Mouse (Mus musculus) hindbrain, embryonic 12.5 days (tissue): ENCODE data around the gene Shisa6. TPM values are rescaled to one million over a fixed set of nuclear protein-coding genes. Genes with fewer than 3 reads are reported as not detected.

Experiments used
- ATAC-seq: fragments of 200-750 bp; cut with Nextera tagmentation; 2 replicates; pipeline ENCODE4 v1.8.0; 2017; ENCODE audit warnings: moderate TSS enrichment; ENCODE audit not compliant: low FRiP score
- H3K27ac ChIP-seq: fragments of 300-500 bp; sonication (generic); 2 replicates; pipeline ENCODE4 v1.5.1; 2016; ENCODE audit warnings: mild to moderate bottlenecking
- H3K27me3 ChIP-seq: fragments of 300-500 bp; sonication (generic); 2 replicates; pipeline ENCODE4 v1.6.1; 2016; ENCODE audit warnings: mild to moderate bottlenecking
- H3K36me3 ChIP-seq: fragments of 300-500 bp; sonication (generic); 2 replicates; pipeline ENCODE4 v1.6.1; 2016; ENCODE audit warnings: mild to moderate bottlenecking
- H3K4me1 ChIP-seq: fragments of 300-500 bp; sonication (generic); 2 replicates; pipeline ENCODE4 v1.6.1; 2016
- H3K4me2 ChIP-seq: fragments of 300-500 bp; sonication (generic); replicated peaks from 2 replicates; pipeline ENCODE4 v1.6.1; 2016; ENCODE audit warnings: mild to moderate bottlenecking
- H3K4me3 ChIP-seq: fragments of 300-500 bp; sonication (generic); 2 replicates; pipeline ENCODE4 v1.5.1; 2016; ENCODE audit warnings: mild to moderate bottlenecking
- H3K9ac ChIP-seq: fragments of 300-500 bp; sonication (generic); 2 replicates; pipeline ENCODE4 v1.6.1; 2016; ENCODE audit warnings: mild to moderate bottlenecking, moderate library complexity
- H3K9me3 ChIP-seq: fragments of 300-500 bp; sonication (generic); replicated peaks from 2 replicates; pipeline ENCODE4 v1.6.1; 2016; ENCODE audit warnings: mild to moderate bottlenecking
- WGBS: fragments of 180-500 bp; shearing (Covaris S2); methylation state at CpG from one replicate; pipeline ENCODE4 v1.1.7; 2016; 5-methylcytosine and 5-hydroxymethylcytosine counted together
- polyA plus RNA-seq: library from polyadenylated mRNA; unstranded; fragments of >200 nt; fragmentation: Nextera tagmentation; extraction: Ambion mirVana; gene quantifications from 2 replicates; pipeline ENCODE4 v1.2.1, GENCODE M21; 2016

Shisa6 gene
- polyA plus RNA-seq, 1 experiment from 2014 or later = 2.7 TPM

DNA sequence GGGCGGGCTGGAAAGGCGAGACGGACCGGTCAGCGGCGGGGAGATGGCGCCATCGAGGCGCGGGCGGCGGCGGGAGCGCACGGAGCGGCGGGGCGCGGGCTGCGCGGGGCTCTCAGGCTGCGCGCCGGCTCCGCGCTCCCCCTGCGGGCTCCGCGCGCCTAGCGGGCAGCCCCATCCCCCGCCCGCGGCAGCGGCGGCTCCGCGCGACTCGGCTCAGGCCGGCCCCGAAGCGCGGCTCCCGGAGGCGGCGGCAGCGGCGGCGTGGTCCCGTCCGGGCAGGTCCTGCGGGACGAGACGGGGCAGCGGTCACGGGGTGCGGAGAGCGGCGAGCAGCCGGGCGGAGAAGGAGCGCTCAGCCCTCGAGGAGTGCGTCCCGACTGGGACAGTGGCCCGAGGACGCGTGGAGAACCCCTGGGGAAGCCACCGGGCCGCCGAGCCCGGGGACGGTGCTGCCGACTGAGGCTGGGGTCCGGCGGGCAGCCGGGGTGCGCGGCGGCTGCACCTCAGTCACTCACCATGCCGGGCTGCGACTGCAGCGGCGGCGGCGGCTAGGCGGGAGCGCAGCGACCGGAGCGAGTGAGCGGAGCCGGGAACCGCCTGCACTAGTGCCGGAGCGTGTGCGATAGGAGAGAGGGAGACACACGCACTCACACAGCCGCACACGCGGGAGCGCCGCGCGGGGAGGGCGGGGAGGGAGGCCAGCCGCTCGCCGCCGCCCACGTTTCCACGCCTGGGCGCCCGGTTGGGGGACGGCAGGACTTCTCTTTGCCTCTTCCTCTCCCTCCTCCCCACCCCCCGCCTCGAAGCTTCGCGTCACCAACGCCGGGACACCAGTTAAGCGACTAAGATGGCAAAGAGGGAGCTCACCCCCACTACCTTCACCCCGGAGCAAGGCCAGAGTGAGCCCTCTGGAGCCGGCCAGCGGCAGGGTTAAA lies 549 bp upstream of the Shisa6 start:
- WGBS = under 1% methylated on average over 53 of the region's 126 CpGs
- Histone ChIP-seq H3K9ac (peak overlapping the region; percentile 71), H3K36me3 (no peaks in the 10 kb centered on the region), H3K4me3 (peak overlapping the region; percentile 68), H3K4me2 (peak overlapping the region; percentile 91), H3K9me3 (no peaks in the 10 kb centered on the region), H3K27me3 (peaks cover 64% of the 10 kb centered on the region), H3K27ac (peak overlapping the region; percentile 71), H3K4me1 (peaks cover 19% of the 10 kb centered on the region)
- peak; percentile 84 for ATAC-seq

DNA sequence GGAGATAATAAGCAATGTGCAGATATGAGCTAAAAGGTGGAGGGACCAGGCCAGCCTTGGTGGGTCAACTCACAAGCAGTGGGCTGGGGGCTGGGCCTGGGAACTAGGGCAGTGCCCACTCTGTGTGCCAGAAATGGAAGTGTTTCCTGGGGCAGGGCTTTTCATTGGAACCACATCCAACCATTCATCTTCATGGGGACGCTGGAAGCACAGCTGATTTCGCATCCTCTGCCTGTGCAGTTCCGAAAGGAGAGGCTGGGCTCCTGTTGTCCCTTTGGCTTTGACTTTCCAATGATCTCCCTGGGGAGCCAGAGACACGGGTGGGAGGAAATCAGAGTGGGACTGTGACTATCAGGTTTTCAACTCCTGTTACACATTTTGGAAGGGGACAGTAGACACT lies 1.5 kb downstream of the Shisa6 start:
- H3K4me1 ChIP-seq = peaks cover 19% of the 10 kb centered on the region
- no peak overlapping the region for H3K9ac ChIP-seq
- H3K27me3 ChIP-seq = peaks cover 62% of the 10 kb centered on the region
- WGBS = 44% methylated on average over 4 of the region's 4 CpGs
- no peak for ATAC-seq
- H3K36me3 ChIP-seq = no peaks in the 10 kb centered on the region
- H3K4me3 ChIP-seq = peak overlapping the region; percentile 68; the same call in 1 of the 2 replicates
- peak overlapping the region; percentile 91 for H3K4me2 ChIP-seq
- no peaks in the 10 kb centered on the region for H3K9me3 ChIP-seq
- H3K27ac ChIP-seq = no peak overlapping the region

DNA sequence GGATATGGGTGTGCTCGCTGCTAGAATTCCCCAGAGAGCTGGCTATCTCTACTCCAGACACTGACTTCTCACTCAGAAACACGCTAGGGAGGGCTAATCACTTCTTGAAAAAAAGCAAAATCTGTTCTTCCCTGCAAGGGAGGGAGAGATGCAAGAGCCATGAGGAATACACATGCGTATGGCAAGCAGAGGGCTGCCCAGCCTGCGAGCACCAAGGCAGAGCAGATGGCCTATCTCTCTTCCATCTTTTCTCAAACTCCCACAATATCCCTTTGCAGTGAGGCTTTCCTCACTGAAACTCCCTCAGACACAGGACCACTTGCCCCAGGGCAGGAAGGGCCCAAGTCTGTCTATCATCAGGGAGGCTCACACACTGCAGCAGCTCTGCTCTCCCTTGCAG lies 3.4 kb downstream of the Shisa6 start:
- Histone ChIP-seq H3K9ac (no peak overlapping the region), H3K27me3 (peaks cover 49% of the 10 kb centered on the region), H3K4me3 (no peak overlapping the region), H3K27ac (no peak overlapping the region), H3K4me1 (peaks cover 16% of the 10 kb centered on the region), H3K36me3 (no peaks in the 10 kb centered on the region), H3K4me2 (no peak overlapping the region), H3K9me3 (no peaks in the 10 kb centered on the region)
- ATAC-seq = no peak
- 83% methylated on average over 4 of the region's 4 CpGs for whole genome bisulfite sequencing

DNA sequence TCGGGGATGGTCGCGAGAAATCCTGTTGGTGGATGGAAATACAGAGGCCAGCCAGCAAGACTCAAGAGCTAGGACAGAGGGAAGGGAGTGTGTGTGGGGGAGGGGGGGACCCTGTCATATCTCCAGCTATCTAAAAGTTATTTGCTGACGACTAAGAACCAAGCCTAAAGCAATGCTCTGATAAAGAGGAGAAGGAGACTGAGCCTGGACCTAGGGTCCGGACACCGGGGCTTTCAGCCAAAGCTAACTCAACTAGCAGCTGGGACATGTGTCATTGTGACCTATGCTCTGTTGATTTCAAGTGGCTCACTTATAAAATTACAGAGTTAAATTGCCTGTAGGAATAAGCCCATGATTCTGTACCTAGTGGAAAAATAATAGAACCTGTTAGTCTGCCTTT lies 6.4 kb downstream of the Shisa6 start:
- no peak overlapping the region for H3K4me3 ChIP-seq
- no peak overlapping the region for H3K27ac ChIP-seq
- H3K27me3 ChIP-seq = peaks cover 22% of the 10 kb centered on the region
- no peaks in the 10 kb centered on the region for H3K36me3 ChIP-seq
- 86% methylated on average over 6 of the region's 6 CpGs for WGBS
- no peak for ATAC-seq
- no peak overlapping the region for H3K9ac ChIP-seq
- H3K4me2 ChIP-seq = no peak overlapping the region
- peaks cover 4% of the 10 kb centered on the region; the same call in 1 of the 2 replicates for H3K4me1 ChIP-seq
- H3K9me3 ChIP-seq = no peaks in the 10 kb centered on the region

DNA sequence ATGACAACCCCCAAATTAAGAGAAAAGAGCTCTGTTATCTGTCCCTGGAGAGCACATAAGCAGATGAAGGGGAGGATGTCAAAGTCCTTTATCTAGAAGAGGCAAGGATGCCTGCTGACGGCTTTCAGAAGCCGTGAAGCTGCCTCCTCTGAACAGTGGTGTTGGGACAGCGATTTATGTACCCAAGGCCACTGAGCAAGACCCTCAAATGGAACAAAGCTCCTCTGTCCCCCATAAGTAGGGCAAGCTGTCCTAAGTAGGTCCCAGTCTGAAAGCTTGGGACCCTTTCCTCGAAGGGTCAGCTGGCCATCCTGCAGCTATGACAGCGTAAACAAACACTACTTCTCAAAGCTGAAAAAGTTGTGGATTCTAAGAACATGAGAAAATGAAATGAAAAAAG lies 11.4 kb downstream of the Shisa6 start:
- Histone ChIP-seq H3K9me3 (no peaks in the 10 kb centered on the region), H3K4me3 (no peak overlapping the region), H3K36me3 (no peaks in the 10 kb centered on the region), H3K4me2 (no peak overlapping the region), H3K27me3 (no peaks in the 10 kb centered on the region), H3K27ac (no peak overlapping the region), H3K4me1 (no peaks in the 10 kb centered on the region), H3K9ac (no peak overlapping the region)
- WGBS = 76% methylated on average over 5 of the region's 5 CpGs
- no peak for ATAC-seq

DNA sequence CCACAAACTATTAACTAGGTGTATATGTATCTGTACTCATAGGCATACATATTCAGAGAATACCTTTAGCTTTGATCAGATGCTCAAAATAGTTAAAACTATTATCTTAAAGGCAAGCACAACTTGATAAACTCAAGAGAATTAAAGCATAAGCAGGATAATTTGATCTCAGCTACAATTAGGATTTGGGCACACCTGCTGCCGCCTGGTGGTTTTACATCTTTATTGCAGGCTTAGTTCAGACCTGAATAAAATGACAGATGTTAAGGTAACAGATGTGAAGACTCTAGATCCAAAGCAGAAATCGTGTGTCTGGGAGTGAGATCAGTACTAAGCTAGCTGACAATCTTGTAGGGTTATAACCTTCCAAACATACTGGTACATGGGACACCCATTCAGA lies 24.8 kb downstream of the Shisa6 start:
- no peaks in the 10 kb centered on the region for H3K27me3 ChIP-seq
- H3K36me3 ChIP-seq = no peaks in the 10 kb centered on the region
- H3K4me2 ChIP-seq = no peak overlapping the region
- no peak overlapping the region for H3K9ac ChIP-seq
- WGBS = 72% methylated on average over 2 of the region's 2 CpGs
- no peak overlapping the region for H3K4me3 ChIP-seq
- ATAC-seq = no peak
- H3K9me3 ChIP-seq = no peaks in the 10 kb centered on the region
- no peaks in the 10 kb centered on the region; the same call in 1 of the 2 replicates for H3K4me1 ChIP-seq
- H3K27ac ChIP-seq = no peak overlapping the region

DNA sequence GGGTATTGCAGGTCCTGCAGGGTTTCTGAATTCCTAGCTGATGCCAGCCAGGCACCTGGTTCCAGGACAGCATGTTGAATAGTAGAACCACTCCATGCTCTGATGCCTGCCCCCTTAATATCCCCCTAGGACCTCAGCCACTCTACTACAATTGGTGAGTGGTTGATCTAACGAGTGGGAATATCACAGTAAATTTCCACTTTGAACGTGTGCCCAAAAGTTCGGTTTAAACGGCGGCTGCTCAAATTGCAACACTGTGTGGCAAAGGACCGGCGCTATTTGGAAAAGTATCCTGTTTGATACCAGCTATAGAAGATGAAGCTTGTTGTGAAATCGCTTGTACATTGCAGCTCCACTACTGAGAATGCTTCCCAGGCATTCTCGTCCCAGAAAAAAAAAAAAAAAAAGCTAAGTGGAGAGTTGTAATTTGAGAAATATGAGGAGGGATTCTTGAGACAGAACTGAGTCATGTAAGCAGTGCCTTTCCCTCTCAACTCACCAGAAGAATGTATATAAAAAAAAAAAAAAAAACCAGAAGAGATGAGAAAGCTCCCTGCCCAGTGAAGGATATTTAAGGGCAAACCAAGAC lies 26.8 kb downstream of the Shisa6 start:
- Histone ChIP-seq H3K4me3 (no peak overlapping the region), H3K9me3 (no peaks in the 10 kb centered on the region), H3K27ac (no peak overlapping the region), H3K27me3 (no peaks in the 10 kb centered on the region), H3K4me2 (no peak overlapping the region), H3K9ac (no peak overlapping the region), H3K4me1 (no peaks in the 10 kb centered on the region; the same call in 1 of the 2 replicates), H3K36me3 (no peaks in the 10 kb centered on the region)
- WGBS = 86% methylated on average over 9 of the region's 9 CpGs
- no peak for ATAC-seq

DNA sequence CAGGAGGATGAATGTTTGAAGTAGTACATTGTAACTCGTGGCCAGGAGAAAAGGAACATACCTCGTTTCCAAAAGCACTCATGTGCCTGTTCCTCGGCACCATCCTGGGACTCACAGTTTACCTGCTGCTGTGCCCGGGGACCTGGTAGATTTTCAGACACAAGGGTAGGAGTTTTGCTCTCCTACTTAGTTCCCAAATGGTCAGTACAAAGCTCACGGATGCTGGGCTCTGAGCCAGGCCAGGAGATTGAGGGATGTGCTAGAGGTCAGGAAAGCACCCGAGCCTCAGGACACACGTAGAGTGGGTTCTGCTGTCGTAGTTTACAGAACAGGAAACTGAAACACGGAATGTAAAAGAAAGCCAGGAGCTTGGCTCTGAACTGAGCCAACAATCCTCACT lies 29.5 kb downstream of the Shisa6 start:
- no peaks in the 10 kb centered on the region for H3K27me3 ChIP-seq
- H3K4me3 ChIP-seq = no peak overlapping the region
- H3K36me3 ChIP-seq = no peaks in the 10 kb centered on the region
- no peaks in the 10 kb centered on the region; the same call in 1 of the 2 replicates for H3K4me1 ChIP-seq
- no peak for ATAC-seq
- 79% methylated on average over 9 of the region's 9 CpGs for WGBS
- no peak overlapping the region for H3K9ac ChIP-seq
- no peak overlapping the region for H3K4me2 ChIP-seq
- H3K9me3 ChIP-seq = no peaks in the 10 kb centered on the region
- H3K27ac ChIP-seq = no peak overlapping the region

DNA sequence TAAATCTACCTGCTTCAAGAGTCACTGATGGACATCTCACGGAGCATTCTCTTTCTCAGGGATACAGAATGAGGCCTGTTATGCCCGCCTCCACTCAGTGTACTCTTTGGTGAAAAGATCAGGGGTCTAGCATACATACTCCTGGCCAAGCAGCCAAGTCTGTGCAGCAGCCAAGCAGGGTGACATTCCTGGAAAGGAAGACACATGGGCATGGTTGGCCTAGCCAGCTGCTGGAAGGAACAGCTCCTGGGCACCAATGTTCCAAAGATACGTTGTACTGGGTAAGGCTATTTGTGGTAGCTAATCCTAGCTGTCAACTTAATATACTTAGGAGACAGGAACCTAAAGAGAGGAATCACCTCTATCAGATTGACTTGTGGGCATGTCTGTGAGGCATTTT lies 31.4 kb downstream of the Shisa6 start:
- no peak for ATAC-seq
- H3K27me3 ChIP-seq = no peaks in the 10 kb centered on the region
- no peaks in the 10 kb centered on the region for H3K36me3 ChIP-seq
- H3K4me1 ChIP-seq = no peaks in the 10 kb centered on the region
- H3K4me2 ChIP-seq = no peak overlapping the region
- no peak overlapping the region for H3K4me3 ChIP-seq
- no peaks in the 10 kb centered on the region for H3K9me3 ChIP-seq
- no peak overlapping the region for H3K27ac ChIP-seq
- WGBS = 85% methylated on average over 3 of the region's 3 CpGs
- H3K9ac ChIP-seq = no peak overlapping the region

DNA sequence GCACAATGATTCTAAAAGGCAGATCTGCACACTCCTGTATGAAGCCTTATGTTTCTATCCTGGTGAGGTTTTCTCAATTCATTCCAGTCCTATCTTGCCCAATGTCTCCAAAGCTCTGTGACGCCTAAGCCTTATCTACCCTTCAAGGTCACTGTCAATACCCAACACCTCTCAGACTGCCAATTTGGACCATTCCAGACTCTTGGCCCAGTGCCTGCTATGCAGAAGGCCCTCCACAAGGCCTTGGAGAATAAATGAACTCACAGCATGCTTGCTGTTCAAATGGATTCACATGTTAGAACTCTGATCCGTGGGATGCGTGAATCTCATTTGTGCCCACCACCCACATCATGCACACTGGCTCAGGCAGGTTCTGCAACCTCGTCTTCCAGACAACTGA lies 38.0 kb downstream of the Shisa6 start:
- Histone ChIP-seq H3K4me1 (no peaks in the 10 kb centered on the region), H3K36me3 (no peaks in the 10 kb centered on the region), H3K9me3 (no peaks in the 10 kb centered on the region), H3K4me2 (no peak overlapping the region), H3K9ac (no peak overlapping the region), H3K27me3 (no peaks in the 10 kb centered on the region), H3K27ac (no peak overlapping the region), H3K4me3 (no peak overlapping the region)
- 87% methylated on average over 4 of the region's 4 CpGs for WGBS
- ATAC-seq = no peak

DNA sequence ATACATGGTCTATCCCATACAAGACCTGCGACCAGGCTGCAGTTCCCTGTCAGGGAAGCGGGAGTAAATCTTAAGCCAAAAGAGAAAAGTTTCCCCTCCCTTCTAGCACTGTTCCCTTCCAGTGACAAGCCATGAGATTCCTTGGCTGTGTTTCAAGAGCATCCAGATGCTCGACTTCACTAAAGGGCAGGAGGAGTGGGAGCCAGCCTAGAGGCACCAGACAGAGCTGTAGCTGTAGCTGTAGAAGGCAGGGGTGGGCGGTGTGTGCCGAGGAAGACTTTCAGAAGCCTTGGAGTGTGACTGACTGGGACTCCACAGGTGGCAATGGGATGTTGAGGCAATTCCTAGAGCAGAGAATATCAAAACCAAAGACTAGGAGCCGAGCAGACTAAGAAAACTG lies 43.3 kb downstream of the Shisa6 start:
- no peak overlapping the region for H3K27ac ChIP-seq
- ATAC-seq = no peak
- H3K27me3 ChIP-seq = no peaks in the 10 kb centered on the region
- no peak overlapping the region for H3K4me2 ChIP-seq
- WGBS = 81% methylated on average over 6 of the region's 6 CpGs
- H3K4me3 ChIP-seq = no peak overlapping the region
- H3K36me3 ChIP-seq = no peaks in the 10 kb centered on the region
- H3K9me3 ChIP-seq = no peaks in the 10 kb centered on the region
- H3K4me1 ChIP-seq = no peaks in the 10 kb centered on the region
- H3K9ac ChIP-seq = no peak overlapping the region

DNA sequence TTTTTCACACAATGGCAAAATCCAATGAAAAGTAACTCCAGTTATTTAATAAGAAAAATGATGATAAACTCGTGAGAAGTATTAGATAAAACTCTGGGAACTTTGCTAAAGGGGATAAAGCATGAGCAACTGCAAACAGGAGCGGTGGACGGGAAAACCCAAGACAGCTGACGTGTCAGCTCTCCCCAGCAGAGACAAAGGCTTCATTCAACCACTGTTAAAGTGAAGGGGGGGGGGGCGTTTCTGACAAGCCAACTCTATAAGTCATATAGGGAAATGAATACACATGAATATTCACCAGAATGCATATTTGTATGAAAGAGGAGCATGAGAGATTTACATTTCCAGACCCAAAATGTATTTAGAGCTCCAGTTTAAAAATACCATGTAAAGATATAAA lies 83.1 kb downstream of the Shisa6 start:
- Histone ChIP-seq H3K9ac (no peak overlapping the region), H3K9me3 (no peaks in the 10 kb centered on the region), H3K27ac (no peak overlapping the region), H3K4me2 (no peak overlapping the region), H3K4me3 (no peak overlapping the region), H3K27me3 (no peaks in the 10 kb centered on the region), H3K36me3 (no peaks in the 10 kb centered on the region), H3K4me1 (no peaks in the 10 kb centered on the region)
- WGBS = 9% methylated on average over 5 of the region's 5 CpGs
- no peak for ATAC-seq

DNA sequence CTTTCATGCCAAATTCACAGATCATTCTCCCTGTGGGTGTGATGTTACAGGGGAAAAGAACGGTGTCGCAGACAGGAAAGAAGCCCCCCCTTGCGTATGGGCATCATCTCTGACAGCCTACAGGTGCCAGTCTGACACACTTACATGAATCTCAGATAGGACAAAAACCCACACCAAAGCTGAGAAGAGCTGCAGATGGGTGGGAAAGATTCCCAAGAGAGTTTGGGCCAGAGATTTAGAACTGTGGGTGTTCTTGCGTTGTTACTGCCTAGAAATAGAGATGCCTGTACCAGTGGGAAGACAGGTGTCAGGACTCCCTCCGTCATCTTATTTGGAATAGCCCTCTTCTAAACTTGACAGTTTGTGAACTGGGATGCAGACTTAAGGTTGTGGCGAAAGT lies 99.6 kb downstream of the Shisa6 start:
- no peak for ATAC-seq
- WGBS = 96% methylated on average over 6 of the region's 6 CpGs

More for the DNA sequence above, 99.6 kb downstream of the Shisa6 start:
- Histone ChIP-seq H3K4me1 (no peaks in the 10 kb centered on the region), H3K9me3 (no peaks in the 10 kb centered on the region), H3K4me2 (no peak overlapping the region), H3K36me3 (no peaks in the 10 kb centered on the region), H3K27ac (no peak overlapping the region), H3K4me3 (no peak overlapping the region), H3K9ac (no peak overlapping the region), H3K27me3 (no peaks in the 10 kb centered on the region)
